Mouse (Mus musculus): Measurements from ENCODE around the gene Stk11ip.

The Stk11ip gene

GRCm38 (mm10) chr1:75521321-75522031 is at the start of gene Stk11ip:
Stk11ip (plus strand) TSS chr1:75521529.
- CTCF ChIA-PET = interaction anchor here (0.6 to 1.5 kb wide), 5 partner anchors 9 to 47 kb away, joined by 3 to 7 read pairs (median 4); partner anchors contain the start of genes Chpf and Tmem198

GRCm38 (mm10) chr1:75476441-75476840 is 44.9 kb upstream of the Stk11ip start:
- CTCF ChIA-PET = interaction anchor here (1.1 to 1.3 kb wide), 2 partner anchors 28 to 85 kb away, joined by 3 read pairs; no protein-coding TSS in a partner anchor

GRCm38 (mm10) chr1:75477264-75477965 is 43.9 kb upstream of the Stk11ip start:
- CTCF ChIA-PET = interaction anchor here (0.5 to 1.2 kb wide), 4 partner anchors 14 to 97 kb away, joined by 3 read pairs; no protein-coding TSS in a partner anchor

GRCm38 (mm10) chr1:75477966-75478290 is 43.4 kb upstream of the Stk11ip start:
- CTCF ChIA-PET = interaction anchor here (0.6 to 1.7 kb wide), 3 partner anchors 13 to 43 kb away, joined by 3 to 7 read pairs (median 3); no protein-coding TSS in a partner anchor

- CTCF ChIA-PET = interaction anchor here (1.7 kb wide), 1 partner anchor 42 kb away, joined by 7 read pairs; no protein-coding TSS in a partner anchor
Measured at GRCm38 (mm10) chr1:75478497-75478896, 42.8 kb upstream of the Stk11ip start.

- CTCF ChIA-PET = interaction anchor here (1.7 kb wide), 1 partner anchor 41 kb away, joined by 7 read pairs; no protein-coding TSS in a partner anchor
Measured at GRCm38 (mm10) chr1:75478916-75479634, 42.3 kb upstream of the Stk11ip start, which contains the start of the genes Chpf and Tmem198. Chpf (minus strand) TSS chr1:75479307. Tmem198 (plus strand) TSS chr1:75479532.

- CTCF ChIA-PET = interaction anchor here (1.7 kb wide), 1 partner anchor 41 kb away, joined by 7 read pairs; no protein-coding TSS in a partner anchor
Measured at GRCm38 (mm10) chr1:75479635-75479989, 41.7 kb upstream of the Stk11ip start.

- CTCF ChIA-PET = no interaction called here
Measured at GRCm38 (mm10) chr1:75480036-75480435, 41.3 kb upstream of the Stk11ip start.

- CTCF ChIA-PET = no interaction called here
Measured at GRCm38 (mm10) chr1:75480735-75481134, 40.6 kb upstream of the Stk11ip start.

- CTCF ChIA-PET = interaction anchor here (0.6 kb wide), 1 partner anchor 35 kb away, joined by 3 read pairs; no protein-coding TSS in a partner anchor
Measured at GRCm38 (mm10) chr1:75486561-75486960, 34.8 kb upstream of the Stk11ip start.

- CTCF ChIA-PET = interaction anchor here (0.6 kb wide), 1 partner anchor 35 kb away, joined by 3 read pairs; no protein-coding TSS in a partner anchor
Measured at GRCm38 (mm10) chr1:75487040-75487404, 34.3 kb upstream of the Stk11ip start.

- CTCF ChIA-PET = interaction anchor here (0.6 kb wide), 1 partner anchor 34 kb away, joined by 3 read pairs; no protein-coding TSS in a partner anchor
Measured at GRCm38 (mm10) chr1:75487405-75488161, 33.7 kb upstream of the Stk11ip start.

GRCm38 (mm10) chr1:75490785-75491551 is 30.4 kb upstream of the Stk11ip start:
- CTCF ChIA-PET = interaction anchor here (0.8 kb wide), 1 partner anchor 13 kb away, joined by 3 read pairs; no protein-coding TSS in a partner anchor

GRCm38 (mm10) chr1:75492579-75493170 is 28.7 kb upstream of the Stk11ip start:
- CTCF ChIA-PET = no interaction called here

- CTCF ChIA-PET = no interaction called here
Measured at GRCm38 (mm10) chr1:75494878-75495548, 26.3 kb upstream of the Stk11ip start.

GRCm38 (mm10) chr1:75498897-75499296 is 22.4 kb upstream of the Stk11ip start:
- CTCF ChIA-PET = no interaction called here

- CTCF ChIA-PET = no interaction called here
Measured at GRCm38 (mm10) chr1:75499441-75499840, 21.9 kb upstream of the Stk11ip start.

GRCm38 (mm10) chr1:75501905-75502304 is 19.4 kb upstream of the Stk11ip start:
- CTCF ChIA-PET = no interaction called here

GRCm38 (mm10) chr1:75502945-75503650 is 18.2 kb upstream of the Stk11ip start:
- CTCF ChIA-PET = no interaction called here

Measured in spleen, embryonic (tissue).